Mouse (Mus musculus) embryonic fibroblast, embryonic 13.5 days (primary cell): ENCODE data around the gene Olfr313.

Experiments used
- CTCF ChIP-seq: IDR thresholded peaks from 2 replicates; pipeline ENCODE4 v1.5.1; 2011; ENCODE audit warnings: mild to moderate bottlenecking, control low read depth, low read length, moderate library complexity, borderline replicate concordance; ENCODE audit not compliant: insufficient read depth
- POLR2A ChIP-seq: IDR thresholded peaks from 2 replicates; pipeline ENCODE4 v1.6.1; 2011; ENCODE audit warnings: low read depth, mild to moderate bottlenecking, control low read depth, low read length, moderate library complexity

- TF ChIP-seq CTCF (no peak), POLR2A (no peak)
Observed at GRCm38 (mm10) chr11:58801558-58802228, 13.1 kb upstream of the Olfr313 start, which contains the start of gene Fam183b.
